Mouse (Mus musculus) kidney, adult 2 months (tissue): ENCODE results near the gene Tmem44.

Experiments
- CTCF ChIP-seq: fragments of 200-500 bp; conservative IDR thresholded peaks from 2 replicates; pipeline ENCODE4 v1.5.1; 2011; ENCODE audit warnings: low read depth, mild to moderate bottlenecking, control low read depth, low read length, moderate library complexity, mixed read lengths; ENCODE audit not compliant: insufficient read depth, insufficient read length
- POLR2A ChIP-seq: fragments of 200-500 bp; IDR thresholded peaks from one replicate; pipeline ENCODE4 v1.6.1; 2011; ENCODE audit warnings: low read depth, low read length, control low read depth

- TF ChIP-seq POLR2A: no peak
- TF ChIP-seq CTCF: no peak
These were observed 38.1 kb downstream of the Tmem44 start for GRCm38 (mm10) chr16:30512375-30513049.
